30 mouse cellular contexts compared by ENCODE assay signal in the genomic region with DNA sequence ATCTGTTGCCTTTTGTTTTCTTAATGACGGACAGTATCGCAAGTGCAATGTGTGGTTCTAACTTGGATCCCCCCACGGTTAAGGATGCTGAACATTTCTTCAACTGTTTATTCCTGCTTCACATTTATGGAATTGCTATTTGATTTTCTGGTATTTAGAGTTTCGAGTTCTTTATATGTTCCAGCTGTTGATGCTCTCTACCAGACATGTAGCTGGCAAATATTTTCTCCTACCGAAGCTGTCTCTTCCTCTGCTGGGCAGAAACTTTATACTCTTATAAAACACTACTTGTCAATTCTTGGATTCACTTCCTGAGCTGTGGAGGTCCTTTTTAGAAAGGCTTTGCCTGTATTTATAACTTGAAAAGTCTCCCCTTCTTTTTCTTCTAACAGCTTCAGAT.
"Had no signal": no experiment of that assay in that cellular context is flagged by ENCODE, and none has a peak within 500 bp of the region (broad histone marks: within the 10 kb centered on the region; RNA-seq: fewer than 3 reads in every experiment).

No protein-coding gene starts in this region.

- H3K27me3 ChIP-seq: limb, embryonic 12.5 days; limb, embryonic 13.5 days; limb, embryonic 15.5 days; liver, embryonic 12.5 days; liver, embryonic 13.5 days; liver, embryonic 15.5 days; lung, embryonic 15.5 days; megakaryocyte, embryonic 14.5 days; midbrain, embryonic 12.5 days; midbrain, embryonic 13.5 days; midbrain, embryonic 15.5 days; neural tube, embryonic 12.5 days had no signal

- H3K27ac ChIP-seq: left cerebral cortex, adult 2 months; limb, embryonic 10.5 days; limb, embryonic 12.5 days; limb, embryonic 13.5 days; limb, embryonic 15.5 days; liver, embryonic 12.5 days; liver, embryonic 13.5 days; liver, embryonic 14.5 days; liver, embryonic 15.5 days; lung, embryonic 15.5 days; macrophage; midbrain, embryonic 10.5 days; midbrain, embryonic 12.5 days; midbrain, embryonic 13.5 days; midbrain, embryonic 15.5 days; neural tube, embryonic 12.5 days had no signal

- H3K9me3 ChIP-seq: limb, embryonic 10.5 days; limb, embryonic 12.5 days; limb, embryonic 13.5 days; limb, embryonic 15.5 days; liver, embryonic 12.5 days; liver, embryonic 13.5 days; liver, embryonic 15.5 days; lung, embryonic 15.5 days; megakaryocyte, embryonic 14.5 days; midbrain, embryonic 10.5 days; midbrain, embryonic 12.5 days; midbrain, embryonic 13.5 days; midbrain, embryonic 15.5 days; neural tube, embryonic 12.5 days had no signal

- ATAC-seq: liver, embryonic 12.5 days; liver, postnatal 0 days; lung, postnatal 0 days; midbrain, embryonic 13.5 days; midbrain, embryonic 15.5 days; midbrain, embryonic 16.5 days had no signal

- H3K4me2 ChIP-seq: limb, embryonic 12.5 days; limb, embryonic 13.5 days; limb, embryonic 15.5 days; liver, embryonic 11.5 days; liver, embryonic 12.5 days; liver, embryonic 13.5 days; liver, embryonic 15.5 days; lung, embryonic 15.5 days; midbrain, embryonic 11.5 days; midbrain, embryonic 12.5 days; midbrain, embryonic 13.5 days; midbrain, embryonic 15.5 days; neural tube, embryonic 12.5 days had no signal

- DNase-seq: left cerebral cortex, postnatal 4 days; liver; liver, embryonic 13.5 days; liver, postnatal 0 days; lung, adult 18-20 months; lung, adult 2 months; lung, postnatal 10 days; lung, postnatal 36 days; midbrain, embryonic 14.5 days had no signal

- H3K4me1 ChIP-seq: limb, embryonic 13.5 days; liver, embryonic 13.5 days; lung, embryonic 15.5 days; midbrain, embryonic 10.5 days; midbrain, embryonic 12.5 days; midbrain, embryonic 13.5 days; midbrain, embryonic 15.5 days; neural tube, embryonic 12.5 days had no signal

- H3K4me3 ChIP-seq: left cerebral cortex, adult 2 months; limb, embryonic 10.5 days; limb, embryonic 12.5 days; limb, embryonic 13.5 days; limb, embryonic 15.5 days; liver, embryonic 12.5 days; liver, embryonic 13.5 days; liver, embryonic 15.5 days; lung, embryonic 15.5 days; megakaryocyte, embryonic 14.5 days; midbrain, embryonic 10.5 days; midbrain, embryonic 12.5 days; midbrain, embryonic 13.5 days; midbrain, embryonic 15.5 days; myocyte; neural tube, embryonic 12.5 days had no signal

- H3K9ac ChIP-seq: limb, embryonic 12.5 days; limb, embryonic 13.5 days; limb, embryonic 15.5 days; liver, embryonic 12.5 days; liver, embryonic 13.5 days; liver, embryonic 14.5 days; liver, embryonic 15.5 days; liver, postnatal 0 days; lung, embryonic 15.5 days; midbrain, embryonic 12.5 days; midbrain, embryonic 13.5 days; midbrain, embryonic 15.5 days; neural tube, embryonic 12.5 days had no signal

- H3K36me3 ChIP-seq: limb, embryonic 10.5 days; limb, embryonic 12.5 days; limb, embryonic 13.5 days; limb, embryonic 15.5 days; liver, embryonic 12.5 days; liver, embryonic 13.5 days; liver, embryonic 15.5 days; lung, embryonic 15.5 days; midbrain, embryonic 10.5 days; midbrain, embryonic 12.5 days; midbrain, embryonic 13.5 days; midbrain, embryonic 15.5 days; neural tube, embryonic 12.5 days had no signal
